Mouse (Mus musculus) left cerebral cortex, postnatal 10 days (tissue): ENCODE results near the gene Gm2a. TPM values are rescaled to one million over a fixed set of nuclear protein-coding genes. Genes with fewer than 3 reads are reported as not detected.

Experiments used
- DNase-seq, 2 experiments: peaks; one replicate each; pipeline ENCODE4 v3.0.0; 2021 to 2022; ENCODE audit warnings: low spot score in 2 of 2, mixed read lengths in 1 of 2; ENCODE audit errors: extremely low spot score in 1 of 2
- intact Hi-C: fragments of 180-260 bp; cut with DNase I; formaldehyde crosslinking; loops from one replicate; pipeline ENCODE4 v1.15.1; 2025
- total RNA-seq, 2 experiments: library from RNA; stranded (reverse); gene quantifications; 2 replicates each; pipeline ENCODE4 v1.2.3; 2021

Gene Gm2a
- total RNA-seq, result 10 to 100 TPM; 43.8 to 45.2 TPM

DNA sequence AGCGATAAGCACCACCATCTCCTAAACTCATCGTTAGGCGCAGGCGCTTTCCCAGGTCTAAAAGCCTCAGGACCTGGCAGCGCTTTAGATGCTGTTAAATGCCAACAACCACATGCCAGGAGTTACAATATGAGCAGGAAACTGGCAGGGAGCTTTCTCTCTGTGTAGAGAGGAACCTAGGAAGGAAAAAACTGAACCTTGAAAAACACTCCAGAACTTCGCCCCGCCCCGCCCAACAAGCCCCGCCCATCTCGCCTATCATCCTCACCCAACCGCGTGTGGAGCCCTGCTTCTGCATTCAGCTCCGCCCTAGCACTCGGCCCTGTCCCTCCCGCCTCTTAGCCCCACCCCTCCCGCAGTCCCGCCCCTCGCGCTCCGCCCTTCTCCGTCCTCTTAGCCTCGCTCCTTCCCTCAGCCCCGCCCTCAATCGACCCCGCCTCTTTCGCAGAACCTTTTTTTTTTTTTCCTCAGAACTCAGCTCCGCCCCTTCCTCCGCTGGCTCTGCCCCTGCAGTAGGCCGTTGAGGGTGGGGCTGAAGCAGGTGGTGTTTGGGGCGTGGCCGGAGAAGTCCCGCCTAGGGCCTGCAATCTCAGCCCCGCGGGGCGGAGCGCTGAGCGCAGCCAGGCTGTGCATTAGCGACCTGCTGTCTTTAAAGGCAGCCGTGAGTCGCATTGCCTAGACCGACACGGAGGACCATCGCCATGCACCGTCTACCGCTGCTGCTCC is at the start of gene Gm2a:
Gene Gm2a (plus strand): TSS at position 653 of the 726 bp plus-strand sequence.
- intact Hi-C loops, result no loop called here

DNA sequence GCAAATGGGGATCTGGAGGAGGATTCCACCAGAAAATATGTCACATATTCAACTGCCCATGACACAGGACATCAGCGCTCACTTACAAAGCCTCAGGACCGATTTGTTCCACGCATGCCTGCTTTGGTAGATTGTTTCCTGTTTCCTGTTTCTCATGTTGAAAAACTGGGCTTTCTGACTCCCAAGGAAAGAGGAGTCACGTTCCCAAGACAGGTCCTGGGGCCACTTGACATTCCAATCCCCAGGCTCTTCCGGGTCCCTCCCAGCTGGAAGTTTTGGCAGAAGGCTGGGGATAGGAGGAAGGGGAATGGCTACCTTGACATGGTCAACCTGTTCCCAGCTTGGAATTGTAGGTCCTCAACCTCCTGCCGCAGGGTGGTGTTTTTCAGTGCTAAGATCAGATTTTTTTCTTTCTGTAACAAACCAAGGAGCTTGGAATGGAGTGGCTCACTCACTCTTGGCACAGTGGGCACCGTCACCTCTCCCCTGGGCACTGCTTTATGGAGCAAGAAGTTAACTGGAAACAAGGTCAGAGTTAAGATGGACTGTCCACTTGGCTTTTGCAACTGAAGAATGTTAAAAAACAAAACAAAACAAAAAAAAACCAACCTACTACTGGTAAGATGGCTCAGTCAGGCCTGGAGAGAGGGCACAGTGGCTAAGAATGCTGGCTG is 46.9 kb upstream of the Gm2a start:
- intact Hi-C loops, result loop anchor here (5.0 kb wide), 1 partner anchor 326 kb away; no protein-coding TSS in a partner anchor
- DNase-seq, result no peak

More for the DNA sequence above, at the start of gene Gm2a:
- peak; percentile 92 to 97 for DNase-seq

DNA sequence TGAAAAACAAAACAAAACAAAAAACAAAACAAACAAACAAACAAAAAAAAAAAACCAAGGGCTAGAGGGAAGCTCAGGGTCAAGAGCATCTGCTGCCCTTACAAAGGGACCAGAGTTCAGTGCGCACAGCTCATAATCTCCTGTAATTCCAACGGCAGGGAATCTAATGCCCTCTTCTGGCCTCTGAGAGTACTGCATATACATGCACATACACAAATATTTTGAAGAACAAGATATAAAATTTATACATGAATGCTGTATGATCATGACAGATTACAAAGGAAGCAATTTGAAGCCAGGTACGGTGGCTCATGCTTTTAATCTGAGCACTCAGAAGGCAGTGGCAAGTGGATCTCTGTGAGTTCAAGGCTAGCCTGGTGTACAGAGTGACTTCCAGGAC is 40.4 kb upstream of the Gm2a start:
- intact Hi-C loops, result no loop called here
- no peak for DNase-seq

DNA sequence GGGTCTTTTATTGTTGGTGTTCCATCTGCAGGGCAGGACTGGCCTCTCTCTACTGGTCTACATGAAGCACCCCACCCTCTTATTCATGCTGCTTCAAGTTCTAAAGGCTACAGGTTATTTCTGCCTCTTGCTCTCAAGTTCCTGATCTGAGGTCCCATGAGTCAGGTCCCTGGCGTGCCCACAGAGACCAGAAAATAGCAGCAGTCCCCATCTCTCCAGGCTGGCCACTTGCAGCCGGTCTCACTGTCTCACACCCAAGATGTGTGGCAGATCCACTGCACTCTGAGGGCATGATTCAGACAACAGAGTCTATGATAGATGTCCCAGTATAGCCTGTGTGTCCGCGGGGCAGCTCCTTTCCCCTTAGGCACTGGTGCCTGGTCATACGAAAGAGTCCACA is 37.1 kb upstream of the Gm2a start:
- intact Hi-C loops, result no loop called here
- DNase-seq, result no peak

DNA sequence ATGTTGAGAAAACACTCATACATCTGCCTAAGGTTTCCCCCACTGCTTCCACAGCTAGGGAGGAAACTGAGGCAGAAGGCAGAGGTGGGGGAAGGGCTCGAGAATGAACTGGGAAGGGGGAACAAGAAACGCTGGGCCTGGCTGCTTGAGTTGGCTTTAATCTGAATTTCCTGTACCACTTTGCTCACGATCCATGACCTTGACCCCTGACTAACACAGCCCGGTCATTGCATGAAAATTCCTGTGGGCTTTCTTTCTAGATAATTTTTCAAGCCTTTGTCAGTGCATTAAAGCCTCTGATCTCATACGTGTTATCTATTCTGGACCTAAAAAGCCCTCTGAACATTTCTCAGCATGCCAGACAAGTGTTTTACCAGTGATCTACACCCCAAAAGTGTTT is 35.1 kb upstream of the Gm2a start:
- intact Hi-C loops, result no loop called here
- no peak for DNase-seq

DNA sequence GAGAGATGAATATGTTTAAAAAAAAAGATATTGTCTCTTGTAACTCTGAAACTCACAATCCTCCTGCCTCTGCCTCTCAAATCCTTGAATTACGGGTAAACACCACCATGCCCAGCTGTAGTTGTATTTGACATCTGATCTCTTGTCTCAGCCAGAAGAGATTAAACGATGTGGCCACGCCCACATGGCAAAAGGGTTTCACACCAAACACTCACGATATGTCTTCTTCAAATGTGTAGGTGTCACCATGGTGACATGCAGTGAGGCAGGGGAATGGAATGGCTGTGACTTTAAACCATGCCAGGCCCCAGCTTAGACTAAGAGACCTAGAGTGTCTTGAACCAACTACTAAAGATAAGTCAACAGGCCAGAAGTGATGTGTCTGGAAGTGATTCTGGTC is 31.0 kb upstream of the Gm2a start:
- intact Hi-C loops, result no loop called here
- no peak for DNase-seq

DNA sequence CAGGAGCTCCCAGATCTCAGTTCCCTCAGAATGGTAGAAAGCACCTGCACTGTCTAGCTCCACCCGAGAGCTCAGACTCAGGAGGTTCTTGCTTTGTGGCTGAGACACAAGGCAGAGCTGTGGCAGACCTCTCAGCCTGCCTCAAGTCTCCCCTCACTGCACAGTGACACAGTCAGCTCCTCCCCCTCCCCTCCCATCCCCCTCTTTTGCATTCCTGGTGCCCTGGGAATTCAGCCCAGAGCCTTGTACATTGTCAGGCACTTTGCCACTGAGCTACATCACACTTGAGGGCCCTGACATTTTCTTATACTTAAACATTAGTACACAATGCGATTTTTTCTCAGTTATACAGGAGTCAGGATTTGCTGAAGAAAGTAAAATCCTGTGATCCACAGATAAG is 28.9 kb upstream of the Gm2a start:
- no peak for DNase-seq
- intact Hi-C loops, result no loop called here

DNA sequence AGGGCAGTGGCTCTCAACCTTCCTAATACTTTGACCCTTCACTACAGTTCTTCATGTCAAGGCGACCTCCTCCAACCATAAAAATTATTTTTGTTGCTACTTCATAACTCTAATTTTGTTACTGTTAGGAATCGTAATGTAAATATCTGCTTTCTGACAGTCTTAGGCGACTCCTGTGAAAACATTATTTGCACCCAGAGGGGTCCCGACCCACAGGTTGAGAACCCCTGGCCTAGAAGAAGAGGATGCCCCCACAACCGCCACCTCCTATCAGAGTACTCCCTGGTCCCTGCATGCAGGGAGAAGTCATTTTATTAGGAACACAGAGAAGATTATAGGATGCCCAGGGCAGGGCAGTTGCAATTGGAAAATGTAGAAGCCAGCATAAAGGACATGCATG is 26.6 kb upstream of the Gm2a start:
- intact Hi-C loops, result no loop called here
- no peak for DNase-seq

DNA sequence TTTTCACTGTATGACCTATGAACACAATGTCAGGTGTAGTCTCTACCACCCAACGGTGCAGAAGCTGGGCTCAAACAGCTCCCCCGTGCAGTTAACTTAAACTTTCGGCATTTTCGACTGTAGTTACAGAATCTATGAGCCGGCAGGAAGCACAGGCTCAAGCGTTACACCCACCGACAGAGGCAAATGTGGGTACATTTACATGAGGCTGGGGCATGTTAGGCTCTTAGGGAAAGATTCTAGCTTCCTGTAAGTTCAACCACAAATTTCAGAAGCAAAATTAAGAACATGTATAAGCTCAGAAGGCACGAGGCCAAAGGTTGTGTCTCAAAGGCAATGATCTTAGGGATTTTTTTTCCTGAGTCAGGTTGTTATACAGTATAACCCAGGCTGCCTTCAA is 25.4 kb upstream of the Gm2a start:
- intact Hi-C loops, result no loop called here
- DNase-seq, result no peak

DNA sequence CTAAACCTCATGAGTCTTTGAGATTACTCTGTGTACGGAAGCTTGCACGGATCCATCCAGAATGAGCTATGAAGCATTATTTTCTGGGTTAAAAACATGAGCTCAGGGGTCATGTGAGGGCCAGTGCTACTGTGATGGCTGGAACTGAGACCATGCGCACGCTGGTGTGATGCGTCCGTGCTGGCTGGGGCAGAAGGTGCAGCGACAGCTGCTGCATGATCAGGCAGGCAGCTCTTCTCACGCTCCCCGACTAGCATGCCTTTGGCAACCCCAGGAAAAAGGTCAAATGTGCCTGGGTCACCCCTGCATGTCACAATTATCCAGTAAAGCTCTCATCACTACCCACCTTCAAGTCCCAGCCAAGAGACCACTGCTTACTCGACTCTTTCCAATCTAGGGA is 24.7 kb upstream of the Gm2a start:
- DNase-seq, result no peak
- intact Hi-C loops, result no loop called here

DNA sequence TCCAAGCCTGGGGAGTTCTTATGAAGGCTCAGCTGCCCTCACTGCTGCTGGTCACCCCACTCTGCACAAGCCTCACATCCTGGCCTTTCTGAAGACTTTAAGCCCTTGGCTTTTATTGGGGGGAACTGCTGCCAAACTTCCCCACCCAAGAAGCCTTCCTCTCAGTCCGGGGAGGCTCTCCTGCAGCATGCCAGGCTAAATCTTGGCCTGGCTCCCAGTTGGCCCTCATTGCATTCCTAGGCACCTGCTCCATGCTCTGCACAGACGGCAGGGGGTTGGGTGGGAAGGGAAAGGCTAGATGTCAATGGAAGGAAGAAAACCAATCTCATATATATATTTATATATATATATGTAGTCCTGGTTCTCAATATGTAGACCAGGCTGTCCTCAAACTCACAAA is 22.3 kb upstream of the Gm2a start:
- DNase-seq, result peak; percentile 28 to 33
- intact Hi-C loops, result no loop called here

DNA sequence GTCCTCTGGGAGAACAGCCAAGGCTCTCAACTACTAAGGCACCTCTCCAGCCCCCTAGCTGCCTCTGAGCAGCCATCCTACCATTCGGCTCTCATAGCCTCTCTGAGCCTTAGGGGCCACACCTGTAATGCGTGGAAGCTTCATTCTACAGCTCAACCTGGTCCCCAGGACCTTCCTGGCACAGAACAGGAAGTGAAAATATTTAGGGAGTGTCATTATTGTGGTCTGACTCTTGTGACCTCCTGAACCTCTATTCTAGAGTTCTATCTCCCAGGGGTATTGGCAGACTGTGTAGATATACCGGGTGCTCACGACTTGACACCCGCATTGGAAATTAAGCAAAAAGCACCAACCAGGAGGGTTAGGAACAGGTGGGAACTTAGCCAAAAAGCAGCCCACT is 21.7 kb upstream of the Gm2a start:
- intact Hi-C loops, result no loop called here

DNA sequence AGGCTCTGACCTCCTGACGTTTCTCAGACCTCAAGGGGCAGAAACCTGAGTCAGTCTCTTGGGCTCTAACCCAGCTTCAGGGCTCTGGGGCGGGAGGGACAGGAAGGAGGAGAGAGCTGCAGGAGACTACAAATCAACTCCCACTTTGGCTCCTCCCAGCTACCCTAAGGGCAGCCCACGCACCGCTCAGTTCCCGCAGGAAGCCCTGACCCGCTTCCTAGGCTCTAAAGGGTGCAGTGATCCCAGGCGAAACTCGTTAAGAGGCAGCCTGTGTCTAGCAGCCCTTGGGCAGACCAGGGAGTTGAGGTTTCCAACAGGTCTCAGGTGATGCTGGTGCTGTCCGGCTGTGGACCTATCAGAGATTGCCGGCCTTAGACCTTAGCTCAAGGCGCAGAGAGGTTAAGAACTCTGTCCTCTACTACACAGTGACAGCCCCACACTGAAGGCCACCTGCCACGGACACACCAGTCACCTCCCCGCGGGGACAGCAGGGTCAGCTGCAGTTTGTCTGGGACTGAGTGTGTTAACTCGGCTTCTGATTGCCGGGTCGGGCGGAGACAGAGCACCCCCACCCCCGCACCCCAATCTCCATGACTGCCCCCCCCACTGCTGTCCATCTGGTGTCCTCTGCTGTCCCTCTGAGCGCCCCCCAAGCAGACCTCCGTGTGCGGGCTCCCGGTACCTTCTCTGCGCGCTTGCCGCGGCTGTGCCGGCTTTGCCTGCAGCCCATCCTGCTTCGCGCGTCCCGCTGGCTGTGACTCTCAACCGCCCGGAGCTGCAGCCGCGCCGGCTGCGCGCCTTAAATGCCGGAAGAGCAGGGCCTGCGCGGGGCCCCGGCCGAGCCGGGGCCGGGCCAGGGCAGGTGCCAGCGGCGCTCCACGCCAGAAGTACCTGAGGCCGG is 20.3 kb upstream of the Gm2a start, which contains the start of gene Ccdc69:
Gene Ccdc69 (minus strand): TSS at position 801 of the 901 bp plus-strand sequence.
- peak in 1 of 2 experiments; percentile 64 for DNase-seq
- intact Hi-C loops, result no loop called here

More for the DNA sequence above, 21.7 kb upstream of the Gm2a start:
- DNase-seq, result no peak

DNA sequence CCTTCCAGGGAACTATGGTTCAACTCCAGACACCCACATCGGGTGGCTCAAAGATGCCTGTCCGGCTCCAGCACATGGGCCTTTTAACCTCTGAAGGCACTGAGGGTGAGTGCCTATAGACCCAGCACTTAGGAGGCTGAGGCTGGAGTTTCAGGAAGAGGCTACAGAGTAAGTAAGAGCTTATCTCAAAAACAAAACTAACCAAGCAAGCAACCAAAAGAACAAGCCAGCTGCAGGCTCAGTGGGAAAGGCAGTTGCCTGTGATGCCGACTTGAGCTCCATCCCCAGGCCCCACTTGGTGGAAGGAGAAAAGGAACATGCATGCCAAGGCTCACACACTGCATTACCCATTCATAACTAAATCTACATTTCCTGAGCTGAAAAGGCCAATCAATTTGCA is 19.4 kb upstream of the Gm2a start:
- no peak for DNase-seq
- intact Hi-C loops, result no loop called here

DNA sequence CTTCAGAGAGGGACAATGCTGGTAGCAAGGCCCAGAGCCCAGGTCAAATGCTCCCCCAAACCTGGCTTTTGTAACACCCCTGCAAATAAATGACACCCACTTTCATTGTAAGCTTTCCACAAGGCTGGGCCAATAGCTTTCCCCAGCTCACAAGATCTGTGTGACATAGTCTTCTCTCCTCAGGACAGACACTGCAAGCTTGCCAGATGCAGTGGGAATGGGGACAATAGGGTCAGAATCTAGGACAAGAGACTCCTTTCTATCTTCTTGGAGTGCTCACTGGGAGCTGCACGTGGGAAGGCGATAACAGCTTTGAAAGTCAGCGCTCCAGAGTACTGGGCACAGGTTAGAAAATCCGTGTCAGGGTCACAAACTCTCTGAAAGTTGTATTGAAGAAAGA is 18.7 kb upstream of the Gm2a start:
- DNase-seq, result no peak
- intact Hi-C loops, result no loop called here

DNA sequence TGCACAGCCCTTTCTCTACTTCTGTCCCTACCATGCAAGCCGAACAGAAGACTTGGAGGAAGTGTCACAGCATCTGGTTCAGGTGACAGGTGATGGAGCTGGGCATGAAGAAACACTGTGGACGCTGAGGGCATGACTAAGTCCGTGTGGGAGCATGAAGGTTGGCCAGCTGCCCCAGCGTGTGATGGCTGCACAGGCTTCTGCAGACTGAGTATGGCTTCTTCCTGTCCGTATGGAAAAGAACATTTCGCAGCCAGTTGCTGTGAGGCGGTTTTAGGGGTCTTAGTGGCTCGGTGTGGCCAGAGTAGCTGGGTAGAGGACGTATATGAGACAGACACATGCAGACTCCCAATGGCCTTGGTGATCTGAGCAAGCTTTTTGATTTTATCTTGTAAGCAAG is 16.7 kb upstream of the Gm2a start:
- DNase-seq, result no peak
- intact Hi-C loops, result no loop called here

DNA sequence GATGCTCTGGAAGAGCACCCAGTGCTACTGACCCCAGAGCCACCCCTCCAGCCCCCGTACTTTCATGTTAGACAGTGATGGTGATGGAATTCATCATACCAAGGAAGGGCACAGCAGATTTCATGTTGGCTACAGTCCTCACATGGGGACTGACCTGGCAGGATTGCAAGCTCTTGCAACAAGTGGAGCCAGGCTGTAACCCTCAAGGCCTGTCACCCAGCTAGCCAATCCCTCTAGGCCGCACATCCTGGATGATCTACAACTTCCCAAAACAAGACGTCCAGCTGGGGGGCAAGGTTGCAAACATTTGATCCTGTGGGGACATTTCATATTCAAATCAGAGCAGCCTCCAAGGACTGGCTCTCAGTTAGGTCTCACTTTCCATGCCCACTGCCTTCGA is 13.3 kb upstream of the Gm2a start:
- intact Hi-C loops, result loop anchor here (5.0 kb wide), 2 partner anchors 42 to 87 kb away; no protein-coding TSS in a partner anchor
- no peak for DNase-seq

DNA sequence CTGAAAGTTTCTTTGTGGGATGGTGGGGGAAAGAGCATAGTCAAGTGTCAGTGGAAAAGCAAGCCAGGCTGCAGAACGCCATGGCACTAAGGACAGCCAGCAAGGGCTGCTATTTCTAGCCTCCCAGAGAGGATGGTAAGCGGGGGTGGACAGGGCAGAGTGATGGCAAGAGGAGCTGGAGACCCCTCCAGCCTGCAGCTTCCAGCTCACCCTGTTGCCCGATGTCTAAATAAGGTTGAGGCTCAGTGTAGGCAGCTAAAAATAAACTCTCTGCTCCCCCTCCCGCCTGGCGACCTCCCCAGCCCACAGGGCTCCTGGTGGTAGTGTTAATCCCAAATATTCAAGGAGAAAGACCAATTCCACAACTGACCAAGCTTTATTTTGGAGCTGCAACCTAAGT is 12.5 kb upstream of the Gm2a start:
- DNase-seq, result no peak
- intact Hi-C loops, result loop anchor here (5.0 kb wide), 2 partner anchors 43 to 88 kb away; no protein-coding TSS in a partner anchor

DNA sequence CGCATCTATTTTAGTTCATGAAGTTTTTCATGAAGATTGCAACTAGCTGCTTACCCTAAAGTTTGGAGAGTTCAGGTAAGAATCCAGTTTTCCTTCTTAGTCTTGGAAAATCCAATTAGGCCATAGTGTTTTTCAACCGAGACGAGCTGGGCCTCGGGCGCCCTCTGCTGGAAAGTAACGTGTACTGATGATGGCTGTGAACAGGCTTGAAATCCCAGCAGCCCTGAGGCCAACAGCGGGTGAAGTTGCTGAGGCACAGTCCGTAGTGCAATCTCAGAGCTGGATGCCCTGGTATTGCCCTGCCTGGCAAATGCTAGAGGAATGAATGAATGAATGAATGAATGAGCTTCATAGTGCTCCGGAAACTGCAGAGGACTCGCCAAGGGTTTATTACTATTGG is 10.9 kb upstream of the Gm2a start:
- intact Hi-C loops, result loop anchor here (5.0 kb wide), 2 partner anchors 45 to 90 kb away; no protein-coding TSS in a partner anchor

More for the DNA sequence above, 10.9 kb upstream of the Gm2a start:
- peak; percentile 47 to 71 for DNase-seq
